Mouse (Mus musculus) MEL (cell line): ENCODE measurements at regions not wholly inside any gene's neighbourhood (a gene's known extent, or its start where the extent isn't known, plus 50 kb on each side); places are given as distances from the start of the nearest gene placed in this dataset.

Experiments used
- DNase-seq: peaks from one replicate; pipeline ENCODE4 v3.0.0; 2011; ENCODE audit warnings: low read depth, low spot score
- H3K27ac ChIP-seq: 2 replicates; pipeline ENCODE4 v1.5.1; 2012; ENCODE audit warnings: low read depth, mild to moderate bottlenecking, control low read depth, low read length, moderate library complexity; ENCODE audit not compliant: control insufficient read depth
- H3K27me3 ChIP-seq, 2 experiments: fragments of 150-350 bp in 1 of 2; sonication (generic) in 1 of 2; 2 replicates each; pipeline ENCODE4 v1.6.1; 2012; ENCODE audit warnings: low read length in 2 of 2, mild to moderate bottlenecking in 2 of 2, improper control_type of control experiment in 1 of 2, moderate library complexity in 1 of 2; ENCODE audit not compliant: insufficient read depth in 2 of 2, control insufficient read depth in 1 of 2
- H3K36me3 ChIP-seq, 2 experiments: 2 replicates each; pipeline ENCODE4 v1.6.1; 2012 to 2014; ENCODE audit warnings: low read length in 2 of 2, improper control_type of control experiment in 1 of 2, inconsistent platforms in 1 of 2, mild to moderate bottlenecking in 1 of 2; ENCODE audit not compliant: insufficient read depth in 2 of 2, control insufficient read depth in 1 of 2
- H3K4me1 ChIP-seq, 2 experiments: fragments of 150-350 bp in 1 of 2; sonication (generic) in 1 of 2; 2 replicates each; pipeline ENCODE4 v1.6.1; 2012; ENCODE audit warnings: low read length in 2 of 2, improper control_type of control experiment in 1 of 2, mild to moderate bottlenecking in 1 of 2; ENCODE audit not compliant: insufficient read depth in 2 of 2, control insufficient read depth in 1 of 2
- H3K4me3 ChIP-seq, 2 experiments: fragments of 150-350 bp in 1 of 2; sonication (generic) in 1 of 2; 2 replicates each; pipeline ENCODE4 v1.5.1; 2012; ENCODE audit warnings: low read depth in 2 of 2, low read length in 2 of 2, mild to moderate bottlenecking in 2 of 2, moderate library complexity in 2 of 2, control low read depth in 1 of 2, improper control_type of control experiment in 1 of 2; ENCODE audit not compliant: control insufficient read depth in 1 of 2, insufficient read depth in 1 of 2
- H3K79me2 ChIP-seq: 2 replicates; pipeline ENCODE4 v1.6.1; 2012; ENCODE audit warnings: mild to moderate bottlenecking, low read length, moderate library complexity; ENCODE audit not compliant: control insufficient read depth, poor library complexity, insufficient read depth
- H3K9ac ChIP-seq: 2 replicates; pipeline ENCODE4 v1.6.1; 2012; ENCODE audit warnings: low read depth, mild to moderate bottlenecking, control low read depth, low read length, moderate library complexity; ENCODE audit not compliant: control insufficient read depth, poor library complexity, severe bottlenecking
- H3K9me3 ChIP-seq: fragments of 150-350 bp; sonication (generic); replicated peaks from 2 replicates; pipeline ENCODE4 v1.6.1; 2012; ENCODE audit warnings: mild to moderate bottlenecking, low read length, improper control_type of control experiment, moderate library complexity; ENCODE audit not compliant: insufficient read depth
- BHLHE40 ChIP-seq: IDR thresholded peaks from 2 replicates; pipeline ENCODE4 v1.6.1; 2012; ENCODE audit warnings: low read depth, mild to moderate bottlenecking, inconsistent platforms, low read length, improper control_type of control experiment, borderline replicate concordance
- CHD1 ChIP-seq: IDR thresholded peaks from 2 replicates; pipeline ENCODE4 v1.6.1; 2012; ENCODE audit warnings: low read depth, mild to moderate bottlenecking, inconsistent platforms, low read length, improper control_type of control experiment
- CTCF ChIP-seq, 3 experiments: IDR thresholded peaks in 2 of 3; conservative IDR thresholded peaks in 1 of 3; 2 replicates each; pipeline ENCODE4 v1.5.1; 2011 to 2012; ENCODE audit warnings: low read length in 3 of 3, low read depth in 2 of 3, mild to moderate bottlenecking in 2 of 3, improper control_type of control experiment in 1 of 3, inconsistent platforms in 1 of 3, mixed read lengths in 1 of 3, moderate library complexity in 1 of 3; ENCODE audit not compliant: control insufficient read depth in 1 of 3, insufficient read depth in 1 of 3, poor library complexity in 1 of 3, severe bottlenecking in 1 of 3
- E2F4 ChIP-seq: IDR thresholded peaks from 2 replicates; pipeline ENCODE4 v1.6.1; 2011; ENCODE audit warnings: low read depth, low read length, improper control_type of control experiment, borderline replicate concordance
- ELF1 ChIP-seq: IDR thresholded peaks from 2 replicates; pipeline ENCODE4 v1.6.1; 2014; ENCODE audit warnings: low read depth, mild to moderate bottlenecking, inconsistent platforms, low read length, improper control_type of control experiment, moderate library complexity
- EP300 ChIP-seq, 2 experiments: IDR thresholded peaks; 2 replicates each; pipeline ENCODE4 v1.6.1; 2011; ENCODE audit warnings: improper control_type of control experiment in 2 of 2, low read length in 2 of 2, low read depth in 1 of 2, mild to moderate bottlenecking in 1 of 2
- GABPA ChIP-seq: IDR thresholded peaks from 2 replicates; pipeline ENCODE4 v1.6.1; 2012; ENCODE audit warnings: low read depth, mild to moderate bottlenecking, inconsistent platforms, low read length, improper control_type of control experiment, moderate library complexity
- HCFC1 ChIP-seq: IDR thresholded peaks from 2 replicates; pipeline ENCODE4 v1.6.1; 2012; ENCODE audit warnings: low read depth, mild to moderate bottlenecking, inconsistent platforms, low read length, improper control_type of control experiment, moderate library complexity
- JUND ChIP-seq: IDR thresholded peaks from 2 replicates; pipeline ENCODE4 v1.6.1; 2011; ENCODE audit warnings: low read depth, mild to moderate bottlenecking, improper control_type of control experiment, low read length
- MAFK ChIP-seq: IDR thresholded peaks from 2 replicates; pipeline ENCODE4 v1.6.1; 2011; ENCODE audit warnings: low read depth, mild to moderate bottlenecking, low read length, improper control_type of control experiment, borderline replicate concordance
- MYB ChIP-seq: IDR thresholded peaks from 2 replicates; pipeline ENCODE4 v1.6.1; 2011; ENCODE audit warnings: mild to moderate bottlenecking, low read depth, low read length, improper control_type of control experiment
- NRF1 ChIP-seq: IDR thresholded peaks from 2 replicates; pipeline ENCODE4 v1.6.1; 2014; ENCODE audit warnings: low read depth, mild to moderate bottlenecking, inconsistent platforms, low read length, improper control_type of control experiment, moderate library complexity; ENCODE audit not compliant: poor library complexity, insufficient read depth, severe bottlenecking
- POLR2A ChIP-seq, 2 experiments: IDR thresholded peaks; 2 replicates each; pipeline ENCODE4 v1.6.1; 2011 to 2012; ENCODE audit warnings: low read length in 2 of 2, mild to moderate bottlenecking in 2 of 2, control low read depth in 1 of 2, improper control_type of control experiment in 1 of 2, low read depth in 1 of 2, moderate library complexity in 1 of 2; ENCODE audit not compliant: control insufficient read depth in 1 of 2, insufficient read depth in 1 of 2, poor library complexity in 1 of 2
- SIN3A ChIP-seq: IDR thresholded peaks from 2 replicates; pipeline ENCODE4 v1.6.1; 2012; ENCODE audit warnings: low read length, improper control_type of control experiment, inconsistent platforms
- TBP ChIP-seq: IDR thresholded peaks from 2 replicates; pipeline ENCODE4 v1.8.0; 2011; ENCODE audit warnings: low read depth, low read length, improper control_type of control experiment
- TCF12 ChIP-seq: IDR thresholded peaks from 2 replicates; pipeline ENCODE4 v1.6.1; 2014; ENCODE audit warnings: low read depth, mild to moderate bottlenecking, inconsistent platforms, low read length, improper control_type of control experiment, moderate library complexity
- USF2 ChIP-seq, 2 experiments: IDR thresholded peaks; 2 replicates each; pipeline ENCODE4 v1.6.1; 2011 to 2012; ENCODE audit warnings: improper control_type of control experiment in 2 of 2, low read length in 2 of 2, borderline replicate concordance in 1 of 2, inconsistent platforms in 1 of 2, low read depth in 1 of 2, mild to moderate bottlenecking in 1 of 2; ENCODE audit not compliant: insufficient read depth in 1 of 2
- ZC3H11A ChIP-seq: IDR thresholded peaks from 2 replicates; pipeline ENCODE4 v1.6.1; 2012; ENCODE audit warnings: low read depth, mild to moderate bottlenecking, inconsistent platforms, low read length, improper control_type of control experiment
- ZMIZ1 ChIP-seq: IDR thresholded peaks from 2 replicates; pipeline ENCODE4 v1.6.1; 2012; ENCODE audit warnings: low read depth, mild to moderate bottlenecking, inconsistent platforms, low read length, improper control_type of control experiment, moderate library complexity

GRCm38 (mm10) chr5:51788768-51789167, 221.2 kb upstream of the Ppargc1a start:
- no peak overlapping the region for H3K27ac ChIP-seq
- no peak for DNase-seq
- H3K9me3 ChIP-seq = no peaks in the 10 kb centered on the region
- no peaks in the 10 kb centered on the region for H3K36me3 ChIP-seq
- TF ChIP-seq MYB (no peak), TBP (no peak), E2F4 (no peak), GABPA (no peak)
- TF ChIP-seq, all 39 proteins: peak for 0
- H3K79me2 ChIP-seq = no peaks in the 10 kb centered on the region
- H3K4me1 ChIP-seq = no peaks in the 10 kb centered on the region
- H3K9ac ChIP-seq = no peak overlapping the region
- H3K27me3 ChIP-seq = no peaks in the 10 kb centered on the region
- H3K4me3 ChIP-seq = no peak overlapping the region

- no peaks in the 10 kb centered on the region for H3K27me3 ChIP-seq
- TF ChIP-seq CHD1 = no peak
- no peak for TF ChIP-seq ELF1
- TF ChIP-seq NRF1 = no peak
- TF ChIP-seq CTCF (IDR thresholded peaks at IDR 0.05 in 2 of 3, conservative IDR thresholded peaks at IDR 0.05 in 1 of 3; ENCODE audit: control insufficient read depth in 1 of 3, insufficient read depth in 1 of 3, low read depth in 2 of 3, low read length in 3 of 3, poor library complexity in 1 of 3, severe bottlenecking in 1 of 3) = no peak
- TF ChIP-seq, all 39 proteins: peak for 0
- H3K9me3 ChIP-seq = no peaks in the 10 kb centered on the region
Measured at GRCm38 (mm10) chr5:51783523-51783922, 216.0 kb upstream of the Ppargc1a start.

GRCm38 (mm10) chr5:51783099-51783498, 215.6 kb upstream of the Ppargc1a start:
- no peak overlapping the region for H3K4me3 ChIP-seq
- no peaks in the 10 kb centered on the region for H3K79me2 ChIP-seq
- no peaks in the 10 kb centered on the region for H3K9me3 ChIP-seq
- H3K27me3 ChIP-seq = no peaks in the 10 kb centered on the region
- no peaks in the 10 kb centered on the region for H3K4me1 ChIP-seq
- TF ChIP-seq EP300 (IDR thresholded peaks at IDR 0.05; ENCODE audit: low read depth in 1 of 2, low read length in 2 of 2) (no peak), ZMIZ1 (no peak), POLR2A (IDR thresholded peaks at IDR 0.05; ENCODE audit: control insufficient read depth in 1 of 2, insufficient read depth in 1 of 2, low read depth in 1 of 2, low read length in 2 of 2, poor library complexity in 1 of 2) (no peak), TCF12 (no peak), NRF1 (no peak), BHLHE40 (no peak), ZC3H11A (no peak), ELF1 (no peak), USF2 (IDR thresholded peaks at IDR 0.05; ENCODE audit: borderline replicate concordance in 1 of 2, insufficient read depth in 1 of 2, low read depth in 1 of 2, low read length in 2 of 2) (no peak), JUND (no peak), MAFK (no peak), CTCF (IDR thresholded peaks at IDR 0.05 in 2 of 3, conservative IDR thresholded peaks at IDR 0.05 in 1 of 3; ENCODE audit: control insufficient read depth in 1 of 3, insufficient read depth in 1 of 3, low read depth in 2 of 3, low read length in 3 of 3, poor library complexity in 1 of 3, severe bottlenecking in 1 of 3) (no peak), SIN3A (no peak), HCFC1 (no peak), CHD1 (no peak), GABPA (no peak), E2F4 (no peak)
- H3K36me3 ChIP-seq = no peaks in the 10 kb centered on the region
- H3K27ac ChIP-seq = no peak overlapping the region
- no peak overlapping the region for H3K9ac ChIP-seq
- no peak for DNase-seq

More at GRCm38 (mm10) chr5:51783523-51783922, 216.0 kb upstream of the Ppargc1a start:
- Histone ChIP-seq H3K27ac (no peak overlapping the region), H3K36me3 (no peaks in the 10 kb centered on the region), H3K4me1 (no peaks in the 10 kb centered on the region), H3K79me2 (no peaks in the 10 kb centered on the region), H3K4me3 (no peak overlapping the region), H3K9ac (no peak overlapping the region)
- DNase-seq = no peak
